In genomic region chr11:75781919-75782318, GRCm38 (mm10) we compare ENCODE assay signal across 8 mouse cellular contexts. TPM values are rescaled to one million over a fixed set of nuclear protein-coding genes. Genes with fewer than 3 reads are reported as not detected.
A peak's percentile ranks its signal among the peaks of the same experiment; 100 is the strongest.
DNase-seq lines count a peak whose midpoint lies in the region; ATAC-seq and TF ChIP-seq lines count a peak whose summit lies in the region.
"Had no signal": no experiment of that assay in that cellular context is flagged by ENCODE, and none has a peak within 500 bp of the region (broad histone marks: within the 10 kb centered on the region; RNA-seq: fewer than 3 reads in every experiment).

No protein-coding gene starts in this region.

- in situ Hi-C loops in ES-E14 (cut with MboI; ENCODE audit: low sequenced_read_pairs in 2 of 2, unreplicated experiment in 2 of 2): loop anchor here in 1 of 2 experiments (5.0 kb wide), 1 partner anchor 120 kb away; no protein-coding TSS in a partner anchor

- H3K4me1 ChIP-seq in ES-E14 (ENCODE audit: control insufficient read depth in 2 of 2, insufficient read depth in 2 of 2, low read length in 2 of 2, poor library complexity in 1 of 2): no peaks in the 10 kb centered on the region; a peak in 1 of 4 replicates
- H3K4me1 ChIP-seq in embryonic facial prominence, embryonic 10.5 days: no peaks in the 10 kb centered on the region
- H3K4me1 ChIP-seq in heart, postnatal 0 days (ENCODE audit: control insufficient read depth, insufficient read depth): no peaks in the 10 kb centered on the region
- H3K4me1 ChIP-seq in small intestine, adult 2 months (ENCODE audit: control insufficient read depth, insufficient read depth, insufficient read length, low read length): no peaks in the 10 kb centered on the region
- H3K4me1 ChIP-seq: liver, embryonic 13.5 days had no signal

- H3K9ac ChIP-seq in ES-E14 (ENCODE audit: insufficient read depth, low read depth, low read length, poor library complexity, severe bottlenecking): no peak overlapping the region
- H3K9ac ChIP-seq in heart, postnatal 0 days (replicated peaks; ENCODE audit: low read depth, low read length): no peak overlapping the region
- H3K9ac ChIP-seq: liver, embryonic 13.5 days had no signal

- ATAC-seq in heart, postnatal 0 days (ENCODE audit: insufficient read depth, low read depth): peak; percentile 38; the same call in 1 of the 2 replicates
- ATAC-seq in megakaryocyte-erythroid progenitor cell, adult 5-6 weeks (replicated peaks; ENCODE audit: low FRiP score, low TSS enrichment, poor library complexity, severe bottlenecking): 0 out of 2 replicates have a peak, but pooled peaks have one; percentile 34

- no peak for TF ChIP-seq POLR2A in small intestine, adult 2 months (IDR thresholded peaks at IDR 0.05; ENCODE audit: low read depth, low read length)

- TF ChIP-seq CTCF in heart, postnatal 0 days (IDR thresholded peaks at IDR 0.05; ENCODE audit: low read depth): peak; percentile 95
- peak; percentile 71; the same call in 1 of the 2 replicates for TF ChIP-seq CTCF in small intestine, adult 2 months (IDR thresholded peaks at IDR 0.05; ENCODE audit: extremely low read depth, insufficient read length, insufficient replicate concordance, low read depth, low read length)

- H3K9me3 ChIP-seq in ES-E14 (ENCODE audit: control insufficient read depth, insufficient read depth, low read depth, low read length): no peaks in the 10 kb centered on the region
- no peaks in the 10 kb centered on the region for H3K9me3 ChIP-seq in embryonic facial prominence, embryonic 10.5 days
- no peaks in the 10 kb centered on the region for H3K9me3 ChIP-seq in heart, postnatal 0 days (replicated peaks; ENCODE audit: control insufficient read depth, low read length)
- H3K9me3 ChIP-seq: liver, embryonic 13.5 days had no signal

- no peak overlapping the region for H3K4me2 ChIP-seq in heart, postnatal 0 days (ENCODE audit: low read depth, low read length)
- H3K4me2 ChIP-seq: liver, embryonic 13.5 days had no signal

- no peak overlapping the region for H3K27ac ChIP-seq in ES-E14 (ENCODE audit: insufficient read depth, low read depth, low read length, poor library complexity, severe bottlenecking)
- no peak overlapping the region for H3K27ac ChIP-seq in embryonic facial prominence, embryonic 10.5 days (replicated peaks)
- H3K27ac ChIP-seq in heart, postnatal 0 days (ENCODE audit: low read depth): no peak overlapping the region
- H3K27ac ChIP-seq in small intestine, adult 2 months (ENCODE audit: insufficient read depth, low read depth, low read length): no peak overlapping the region
- H3K27ac ChIP-seq: liver, embryonic 13.5 days had no signal

- TF ChIP-seq EP300 in heart, postnatal 0 days (IDR thresholded peaks at IDR 0.05; ENCODE audit: low read depth): no peak

- H3K4me3 ChIP-seq in ES-E14 (ENCODE audit: insufficient read depth in 1 of 2, low read depth in 1 of 2, low read length in 2 of 2, poor library complexity in 1 of 2, severe bottlenecking in 1 of 2): no peak overlapping the region
- H3K4me3 ChIP-seq in embryonic facial prominence, embryonic 10.5 days: no peak overlapping the region
- H3K4me3 ChIP-seq in heart, postnatal 0 days (ENCODE audit: low read depth, low read length): no peak overlapping the region
- no peak overlapping the region for H3K4me3 ChIP-seq in small intestine, adult 2 months (ENCODE audit: low read depth, low read length)
- H3K4me3 ChIP-seq: liver, embryonic 13.5 days had no signal

- WGBS in embryonic facial prominence, embryonic 10.5 days: 26% methylated on average over 6 of the region's 6 CpGs
- 18% methylated on average over 6 of the region's 6 CpGs for WGBS in heart, postnatal 0 days
- 14% methylated on average over 6 of the region's 6 CpGs for WGBS in small intestine, adult 2 months

- DNase-seq in ES-E14 (ENCODE audit: low read depth, low spot score): no peak
- peak; percentile 64 for DNase-seq in adrenal gland, adult 8-10 months
- DNase-seq in embryonic facial prominence, embryonic 10.5 days (ENCODE audit: low spot score): peak; percentile 79
- DNase-seq in heart, postnatal 0 days (ENCODE audit: low spot score): peak; percentile 65
- peak; percentile 38 for DNase-seq in layer of hippocampus, adult 9-10 months (ENCODE audit: low spot score)
- DNase-seq: liver, embryonic 13.5 days had no signal

- H3K36me3 ChIP-seq in ES-E14 (ENCODE audit: control insufficient read depth, insufficient read depth, low read length, poor library complexity, severe bottlenecking): no peaks in the 10 kb centered on the region
- H3K36me3 ChIP-seq in embryonic facial prominence, embryonic 10.5 days (replicated peaks): no peaks in the 10 kb centered on the region
- H3K36me3 ChIP-seq in heart, postnatal 0 days (replicated peaks; ENCODE audit: control insufficient read depth, insufficient read depth, low read length): no peaks in the 10 kb centered on the region
- H3K36me3 ChIP-seq in small intestine, adult 2 months (ENCODE audit: control insufficient read depth, insufficient read depth, low read length): no peaks in the 10 kb centered on the region
- H3K36me3 ChIP-seq: liver, embryonic 13.5 days had no signal

- peaks cover 25% of the 10 kb centered on the region; the same call in 1 of the 2 replicates for H3K27me3 ChIP-seq in embryonic facial prominence, embryonic 10.5 days (replicated peaks; ENCODE audit: low read depth, poor library complexity, severe bottlenecking)
- no peaks in the 10 kb centered on the region for H3K27me3 ChIP-seq in heart, postnatal 0 days (ENCODE audit: control insufficient read depth, insufficient read depth, low read length)
- no peaks in the 10 kb centered on the region for H3K27me3 ChIP-seq in small intestine, adult 2 months (ENCODE audit: control insufficient read depth, insufficient read depth, low read length)
- H3K27me3 ChIP-seq: liver, embryonic 13.5 days had no signal

TF ChIP-seq in ES-E14, 5 proteins besides CTCF, POLR2A, EP300 and RAD21:
- TF ChIP-seq ZC3H11A (IDR thresholded peaks at IDR 0.05; ENCODE audit: borderline replicate concordance, low read depth, low read length): peak; percentile 97
- no peak for TF ChIP-seq HCFC1 (IDR thresholded peaks at IDR 0.05; ENCODE audit: borderline replicate concordance, insufficient read depth, low read length)
- no peak for TF ChIP-seq MAFK (IDR thresholded peaks at IDR 0.05; ENCODE audit: insufficient read depth, low read depth, low read length)
TF ChIP-seq in ES-E14: peak in this region for 1.

RNA-seq across cellular contexts. Expression of gene Doc2b, which starts 13.9 kb away (rescaled TPM):
- total RNA-seq in ES-E14 (2012; rRNA removed): 0.16 and 0.27 TPM in 2 replicates
- total RNA-seq in adrenal gland, adult 8-10 months (2022): 10 to 100 TPM; 17.8 to 37.6 (median 26.2) TPM
- 0.22 and 0.28 TPM in 2 replicates for polyA plus RNA-seq in embryonic facial prominence, embryonic 10.5 days (2016; fragmentation: Nextera tagmentation; extraction: Ambion mirVana)
- 0.62 TPM in 1 of 2 replicates, not detected in the other for total RNA-seq in heart, postnatal 0 days (2014; rRNA removed; ENCODE audit: low replicate concordance)
- polyA plus RNA-seq in heart, postnatal 0 days (2015; fragmentation: Nextera tagmentation; extraction: Ambion mirVana): 0.03 and 0.04 TPM in 2 replicates
- total RNA-seq in megakaryocyte-erythroid progenitor cell, adult 5-6 weeks (2014; fragmentation: Nextera tagmentation): not detected in 2 replicates
- not detected in 2 replicates for total RNA-seq in megakaryocyte-erythroid progenitor cell, adult 5-6 weeks (2017)
- polyA plus RNA-seq in small intestine, adult 2 months (2012; rRNA removed): 0.23 and 0.27 TPM in 2 replicates

RNA-seq across cellular contexts. Expression of gene Ywhae, which starts 49.2 kb away (rescaled TPM):
- 256 and 432 TPM in 2 replicates for total RNA-seq in ES-E14 (2012; rRNA removed)
- 100 to 1,000 TPM; 600 to 760 (median 717) TPM for total RNA-seq in adrenal gland, adult 8-10 months (2022)
- 1,280 and 1,286 TPM in 2 replicates for polyA plus RNA-seq in embryonic facial prominence, embryonic 10.5 days (2016; fragmentation: Nextera tagmentation; extraction: Ambion mirVana)
- 112 and 120 TPM in 2 replicates for total RNA-seq in heart, postnatal 0 days (2014; rRNA removed; ENCODE audit: low replicate concordance)
- polyA plus RNA-seq in heart, postnatal 0 days (2015; fragmentation: Nextera tagmentation; extraction: Ambion mirVana): 553 and 573 TPM in 2 replicates
- 346 and 395 TPM in 2 replicates for total RNA-seq in megakaryocyte-erythroid progenitor cell, adult 5-6 weeks (2014; fragmentation: Nextera tagmentation)
- 314 and 400 TPM in 2 replicates for total RNA-seq in megakaryocyte-erythroid progenitor cell, adult 5-6 weeks (2017)
- 18.8 and 46.8 TPM in 2 replicates for polyA plus RNA-seq in small intestine, adult 2 months (2012; rRNA removed)

Comparison
In these comparisons a context has a peak if more than half of its experiments do, and no peak if none do; other contexts are left out.
1. RNA of gene Doc2b, which starts 13.9 kb away (total RNA-seq): 17.8 to 37.6 TPM in adrenal gland, adult 8-10 months; 0.16 to 0.27 TPM in ES-E14, 0.62 TPM in heart, postnatal 0 days and not detected in megakaryocyte-erythroid progenitor cell, adult 5-6 weeks; every median in the first group is over 10 times any median in the second.